Mouse (Mus musculus) liver, embryonic 11.5 days (tissue): ENCODE measurements around the gene Vcpkmt. TPM values are rescaled to one million over a fixed set of nuclear protein-coding genes. Genes with fewer than 3 reads are reported as not detected.
"Not testable (repeated sequence)": the region's sequence is repeated elsewhere in the genome, so short reads cannot be mapped to it uniquely, and the experiment has no call there.

Experiments used
- ATAC-seq: fragments of 200-750 bp; cut with Nextera tagmentation; replicated peaks from 2 replicates; pipeline ENCODE4 v1.8.0; 2017; ENCODE audit warnings: moderate number of reproducible peaks, mild to moderate bottlenecking, moderate TSS enrichment, moderate library complexity; ENCODE audit not compliant: low FRiP score
- DNase-seq: peaks from one replicate; pipeline ENCODE4 v3.0.0-alpha.2; 2017; ENCODE audit warnings: low spot score
- H3K27ac ChIP-seq: fragments of 300-500 bp; sonication (generic); 2 replicates; pipeline ENCODE4 v1.5.1; 2014; ENCODE audit warnings: mild to moderate bottlenecking, low read depth, low read length, control low read depth
- H3K27me3 ChIP-seq: fragments of 300-500 bp; sonication (generic); replicated peaks from 2 replicates; pipeline ENCODE4 v1.6.1; 2014; ENCODE audit warnings: low read length, mixed read lengths; ENCODE audit not compliant: control insufficient read depth, insufficient read depth
- H3K36me3 ChIP-seq: fragments of 300-500 bp; sonication (generic); 2 replicates; pipeline ENCODE4 v1.6.1; 2014; ENCODE audit warnings: mild to moderate bottlenecking, low read length, moderate library complexity, mixed read lengths; ENCODE audit not compliant: control insufficient read depth, insufficient read depth
- H3K4me1 ChIP-seq: fragments of 300-500 bp; sonication (generic); replicated peaks from 2 replicates; pipeline ENCODE4 v1.6.1; 2014; ENCODE audit warnings: low read length, mixed read lengths; ENCODE audit not compliant: control insufficient read depth, insufficient read depth
- H3K4me2 ChIP-seq: fragments of 300-500 bp; sonication (generic); 2 replicates; pipeline ENCODE4 v1.6.1; 2014; ENCODE audit warnings: mild to moderate bottlenecking, control low read depth, moderate library complexity
- H3K4me3 ChIP-seq: fragments of 300-500 bp; sonication (generic); 2 replicates; pipeline ENCODE4 v1.5.1; 2014; ENCODE audit warnings: low read depth, low read length, control low read depth
- H3K9ac ChIP-seq: fragments of 300-500 bp; sonication (generic); 2 replicates; pipeline ENCODE4 v1.6.1; 2014; ENCODE audit warnings: low read depth, low read length, control low read depth
- H3K9me3 ChIP-seq: fragments of 300-500 bp; sonication (generic); 2 replicates; pipeline ENCODE4 v1.6.1; 2016; ENCODE audit warnings: low read length, inconsistent platforms, mixed read lengths; ENCODE audit not compliant: control insufficient read depth
- WGBS: fragments of 180-500 bp; shearing (Covaris S2); extraction: QIAGEN DNeasy Blood & Tissue Kit; methylation state at CpG from one replicate; pipeline ENCODE4 v1.1.7; 2014; 5-methylcytosine and 5-hydroxymethylcytosine counted together
- polyA plus RNA-seq: library from polyadenylated mRNA; unstranded; fragments of >200 nt; fragmentation: Nextera tagmentation; extraction: Ambion mirVana; gene quantifications from 2 replicates; pipeline ENCODE4 v1.2.1, GENCODE M21; 2014

Gene Vcpkmt
- polyA plus RNA-seq, 1 experiment from 2014 or later, result 32.6 TPM

GRCm38 (mm10) chr12:69573916-69574881 is 8.6 kb downstream of the Vcpkmt start:
- H3K27ac ChIP-seq, result no peak overlapping the region; the same call in 1 of the 2 replicates
- peaks cover 6% of the 10 kb centered on the region; the same call in 1 of the 2 replicates for H3K4me1 ChIP-seq
- no peaks in the 10 kb centered on the region for H3K9me3 ChIP-seq
- peak overlapping the region; percentile 22; the same call in 1 of the 2 replicates for H3K9ac ChIP-seq
- 29% methylated on average over 17 of the region's 17 CpGs for WGBS
- ATAC-seq, result peak; percentile 55
- peak; percentile 56 for DNase-seq
- no peaks in the 10 kb centered on the region for H3K27me3 ChIP-seq
- no peak overlapping the region for H3K4me3 ChIP-seq
- peak overlapping the region; percentile 55 for H3K4me2 ChIP-seq
- H3K36me3 ChIP-seq, result peaks cover 14% of the 10 kb centered on the region

DNA sequence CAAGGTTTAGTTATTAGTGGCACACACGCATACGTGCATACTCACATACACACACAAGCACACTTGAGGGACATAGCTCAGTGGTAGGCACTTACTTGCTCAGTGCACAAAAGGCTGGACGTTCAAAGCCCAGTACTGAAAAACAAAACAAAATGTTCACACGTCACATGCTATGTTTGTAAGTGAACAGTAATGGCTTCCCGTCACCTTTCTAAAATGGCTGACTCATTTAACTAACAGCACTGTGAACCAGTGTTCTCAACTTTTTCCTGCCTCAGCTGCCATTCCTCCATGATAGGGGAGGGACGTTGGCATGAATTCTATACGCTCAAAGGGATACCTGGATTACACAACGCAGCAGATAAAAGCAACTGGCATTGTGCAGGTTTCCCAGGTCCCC is 9.6 kb downstream of the Vcpkmt start:
- Histone ChIP-seq H3K4me1 (peaks cover 6% of the 10 kb centered on the region; the same call in 1 of the 2 replicates), H3K27me3 (no peaks in the 10 kb centered on the region), H3K36me3 (peaks cover 8% of the 10 kb centered on the region), H3K9me3 (no peaks in the 10 kb centered on the region), H3K4me3 (no peak overlapping the region), H3K9ac (no peak overlapping the region), H3K27ac (no peak overlapping the region), H3K4me2 (no peak overlapping the region)
- ATAC-seq (no peak), DNase-seq (no peak)
- WGBS, result 89% methylated on average over 8 of the region's 8 CpGs

DNA sequence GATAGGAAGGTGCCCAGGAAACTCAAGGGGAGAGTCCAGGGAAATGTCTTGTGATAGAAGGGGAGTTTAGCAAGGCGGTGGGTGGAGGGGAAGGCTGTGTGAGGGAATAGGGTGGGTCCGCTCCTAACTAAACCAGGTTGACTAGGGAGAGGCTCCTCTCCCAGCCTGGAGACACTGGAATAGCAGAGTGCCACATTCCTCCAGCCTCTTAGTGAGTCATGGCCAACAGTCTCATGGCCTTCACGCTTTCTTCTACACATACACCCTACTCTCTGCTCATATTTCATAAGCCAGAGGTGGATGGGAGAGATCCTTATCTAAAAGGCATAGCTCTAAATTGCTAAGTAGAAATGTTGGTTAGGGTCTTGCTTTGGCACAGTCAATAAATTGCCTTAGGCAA is 12.9 kb downstream of the Vcpkmt start:
- Histone ChIP-seq H3K9ac (no peak overlapping the region), H3K27ac (no peak overlapping the region), H3K27me3 (no peaks in the 10 kb centered on the region), H3K4me2 (no peak overlapping the region), H3K9me3 (no peaks in the 10 kb centered on the region), H3K4me3 (no peak overlapping the region), H3K36me3 (no peaks in the 10 kb centered on the region), H3K4me1 (peaks cover 8% of the 10 kb centered on the region; the same call in 1 of the 2 replicates)
- WGBS, result 86% methylated on average over 3 of the region's 3 CpGs
- ATAC-seq (no peak), DNase-seq (no peak)

DNA sequence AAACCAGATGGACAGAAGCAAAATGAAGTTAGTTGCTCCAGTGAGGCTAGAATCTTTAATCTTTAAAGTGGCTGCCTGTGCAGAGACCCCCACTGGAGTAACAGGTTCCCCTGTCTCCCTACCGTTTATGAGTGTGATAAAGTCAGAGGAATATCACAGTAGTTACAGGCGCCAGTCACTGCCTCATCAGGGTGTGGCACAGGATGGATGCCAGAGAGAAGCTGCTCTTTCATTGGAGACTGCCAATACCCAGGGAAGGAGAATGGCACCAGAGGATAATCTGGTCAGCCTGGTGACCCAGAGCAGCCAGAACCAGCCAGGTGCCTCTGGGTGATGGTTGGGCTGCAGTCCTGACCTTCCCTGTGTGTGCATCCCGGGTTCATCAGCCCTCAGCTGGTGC is 14.6 kb downstream of the Vcpkmt start:
- no peaks in the 10 kb centered on the region for H3K27me3 ChIP-seq
- WGBS, result 58% methylated on average over 3 of the region's 3 CpGs
- DNase-seq, result no peak
- no peak overlapping the region for H3K4me3 ChIP-seq
- H3K9me3 ChIP-seq, result no peaks in the 10 kb centered on the region
- H3K4me1 ChIP-seq, result 0 out of 2 replicates have a peak, but pooled peaks cover 2% of the 10 kb centered on the region
- H3K9ac ChIP-seq, result no peak overlapping the region
- no peak overlapping the region for H3K27ac ChIP-seq
- no peak for ATAC-seq
- H3K36me3 ChIP-seq, result no peaks in the 10 kb centered on the region
- H3K4me2 ChIP-seq, result no peak overlapping the region

DNA sequence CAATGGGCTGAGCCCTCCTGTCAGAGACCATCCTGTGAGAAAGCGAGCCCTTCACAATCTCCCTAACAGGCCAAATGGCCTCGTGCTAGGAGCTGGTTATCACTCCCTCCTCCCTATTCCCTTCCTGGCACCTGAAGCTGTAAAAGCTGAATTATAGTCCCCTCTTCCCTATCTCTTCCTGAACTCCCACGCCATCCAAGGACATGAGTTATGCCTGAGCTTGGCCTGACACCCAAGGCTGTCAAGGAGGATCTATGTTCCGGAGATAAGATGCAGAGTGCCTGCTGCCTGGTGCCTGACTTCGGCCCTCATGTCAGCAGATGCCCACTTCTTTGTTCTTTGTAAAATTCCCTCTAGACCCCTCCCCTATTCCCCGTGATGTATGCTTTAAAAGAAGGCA is 21.8 kb downstream of the Vcpkmt start:
- H3K4me1 ChIP-seq, DNase-seq, ATAC-seq, H3K4me2 ChIP-seq, H3K9ac ChIP-seq, H3K27me3 ChIP-seq, H3K4me3 ChIP-seq, H3K9me3 ChIP-seq, H3K36me3 ChIP-seq, H3K27ac ChIP-seq: not testable (repeated sequence)
- 68% methylated on average over 5 of the region's 6 CpGs for WGBS

GRCm38 (mm10) chr12:69556221-69556861 is 26.5 kb downstream of the Vcpkmt start:
- no peaks in the 10 kb centered on the region for H3K27me3 ChIP-seq
- H3K4me2 ChIP-seq, result no peak overlapping the region
- no peak overlapping the region for H3K4me3 ChIP-seq
- no peak overlapping the region for H3K27ac ChIP-seq
- WGBS, result 67% methylated on average over 6 of the region's 6 CpGs
- DNase-seq, result no peak
- no peaks in the 10 kb centered on the region for H3K36me3 ChIP-seq
- ATAC-seq, result no peak
- no peak overlapping the region for H3K9ac ChIP-seq
- no peaks in the 10 kb centered on the region for H3K9me3 ChIP-seq
- H3K4me1 ChIP-seq, result no peaks in the 10 kb centered on the region

DNA sequence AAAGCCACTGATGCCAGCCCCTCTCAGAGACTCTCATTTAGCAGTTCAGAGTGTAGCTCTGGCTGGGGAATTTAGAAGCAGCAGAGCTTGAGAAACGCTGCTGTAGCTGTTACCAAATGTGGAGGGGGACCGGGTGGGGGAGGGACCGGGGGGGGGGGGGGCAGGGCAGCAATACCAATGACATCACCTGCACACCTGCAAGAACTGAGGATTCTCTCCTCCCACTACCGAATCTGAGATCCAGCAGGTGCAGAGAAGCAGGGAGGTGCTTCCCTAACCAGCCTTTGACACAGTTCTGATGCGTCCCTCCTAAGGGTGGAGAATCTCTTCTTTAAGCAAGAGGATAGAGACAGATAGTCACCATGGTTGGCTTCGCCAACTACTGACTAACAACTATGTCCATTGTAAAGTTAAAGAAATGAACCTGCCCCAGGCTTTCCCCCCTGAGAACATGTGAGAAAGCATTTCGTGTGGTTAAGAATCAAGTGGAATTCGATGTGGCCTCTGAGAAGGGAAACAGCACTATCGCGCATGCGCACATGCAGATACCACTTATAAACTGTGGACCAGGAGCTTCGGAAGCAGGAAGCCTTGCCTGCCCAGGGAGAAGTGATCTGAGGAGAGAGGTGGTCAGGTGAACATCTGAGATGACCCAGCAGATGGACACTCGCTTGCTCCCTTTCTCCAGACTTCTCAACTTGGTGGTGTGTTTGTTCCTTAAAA is 37.2 kb downstream of the Vcpkmt start:
- Histone ChIP-seq H3K36me3 (no peaks in the 10 kb centered on the region), H3K4me2 (no peak overlapping the region), H3K9ac (no peak overlapping the region), H3K4me1 (peaks cover 3% of the 10 kb centered on the region), H3K27me3 (no peaks in the 10 kb centered on the region), H3K4me3 (no peak overlapping the region), H3K9me3 (no peaks in the 10 kb centered on the region), H3K27ac (no peak overlapping the region)
- ATAC-seq, result no peak
- DNase-seq, result no peak
- WGBS, result 76% methylated on average over 13 of the region's 13 CpGs

DNA sequence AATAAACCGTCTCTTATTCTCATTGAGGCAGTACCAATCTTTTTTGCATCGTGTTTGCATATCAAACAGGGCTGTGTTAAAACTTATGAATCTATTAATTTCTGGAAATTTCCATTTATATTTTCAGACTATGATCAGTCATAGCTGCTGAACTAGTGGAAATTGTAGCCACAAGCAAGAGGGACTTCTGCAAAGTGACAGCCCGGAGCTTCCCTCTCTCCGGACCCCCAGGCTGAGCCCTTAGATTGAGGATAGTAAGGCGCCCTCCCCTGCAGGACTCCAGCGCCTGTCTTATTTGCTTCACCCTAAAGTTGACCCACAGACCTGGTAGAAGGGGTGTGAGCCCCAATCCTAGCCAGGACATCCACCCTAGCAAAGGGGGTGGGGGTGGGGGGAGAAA is 37.8 kb downstream of the Vcpkmt start:
- Histone ChIP-seq H3K36me3 (no peaks in the 10 kb centered on the region), H3K9ac (no peak overlapping the region), H3K9me3 (no peaks in the 10 kb centered on the region), H3K27ac (no peak overlapping the region), H3K4me3 (no peak overlapping the region), H3K27me3 (no peaks in the 10 kb centered on the region), H3K4me1 (peaks cover 3% of the 10 kb centered on the region), H3K4me2 (no peak overlapping the region)
- ATAC-seq (no peak), DNase-seq (no peak)
- 75% methylated on average over 6 of the region's 6 CpGs for WGBS
